Mouse (Mus musculus): Measurements from ENCODE around the gene Fam135a. TPM values are rescaled to one million over a fixed set of nuclear protein-coding genes. Genes with fewer than 3 reads are reported as not detected.
"Not testable (repeated sequence)": the region's sequence is repeated elsewhere in the genome, so short reads cannot be mapped to it uniquely, and the experiment has no call there.

Fam135a gene
- polyA plus RNA-seq, 1 experiment from 2014 or later, result 46.5 TPM

DNA sequence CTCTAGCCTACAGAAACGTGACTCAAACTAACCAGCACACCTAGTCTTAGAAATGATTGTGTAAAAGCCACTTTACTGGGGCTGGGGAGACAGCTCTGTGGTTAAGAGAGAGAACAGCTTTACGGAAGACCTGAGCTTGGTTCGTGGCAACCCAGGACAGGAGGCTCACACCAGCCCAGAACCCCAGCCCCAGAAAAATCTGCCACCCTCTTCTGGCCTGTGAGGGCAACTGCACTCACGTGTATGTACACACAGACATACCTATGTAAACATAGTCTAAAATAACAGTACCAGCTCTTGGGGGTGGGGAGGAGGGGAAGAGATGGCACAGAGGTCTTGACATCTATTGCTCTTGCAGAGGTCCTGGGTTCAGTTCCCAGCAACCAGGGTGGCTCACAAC is 104.7 kb downstream of the Fam135a start:
- no peak for DNase-seq (ENCODE audit: low spot score)
- 89% methylated on average over 4 of the region's 4 CpGs for whole genome bisulfite sequencing

DNA sequence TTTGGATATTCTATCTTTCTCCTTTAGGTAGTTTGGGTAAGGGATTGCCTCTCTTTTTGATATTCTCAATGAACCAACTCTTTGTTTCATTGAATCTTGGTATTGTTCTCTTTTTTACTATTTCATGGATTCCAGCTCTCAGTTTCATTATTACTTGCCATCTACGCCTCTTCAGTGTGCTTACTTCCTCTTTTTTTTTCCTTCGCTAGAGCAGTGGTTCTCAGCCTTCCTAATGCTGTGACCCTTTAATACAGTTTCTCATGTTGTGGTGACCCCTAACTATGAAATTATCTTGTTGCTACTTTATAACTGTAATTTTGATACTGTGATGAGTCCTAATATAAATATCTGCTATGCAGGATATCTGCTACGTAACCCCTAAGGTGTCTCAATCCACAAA is 117.0 kb downstream of the Fam135a start:
- WGBS, result 89% methylated on average over 3 of the region's 3 CpGs
- H3K27me3 ChIP-seq (replicated peaks; ENCODE audit: low read depth, poor library complexity, severe bottlenecking), result no peaks in the 10 kb centered on the region
- no peaks in the 10 kb centered on the region for H3K36me3 ChIP-seq (replicated peaks)
- no peaks in the 10 kb centered on the region for H3K4me1 ChIP-seq
- H3K27ac ChIP-seq (replicated peaks), result no peak overlapping the region
- H3K4me3 ChIP-seq, result no peak overlapping the region
- H3K9me3 ChIP-seq, result no peaks in the 10 kb centered on the region
- DNase-seq (ENCODE audit: low spot score), result no peak

More for the DNA sequence above, 104.7 kb downstream of the Fam135a start:
- peaks cover 40% of the 10 kb centered on the region for H3K36me3 ChIP-seq (replicated peaks)
- no peak overlapping the region for H3K27ac ChIP-seq (replicated peaks)
- H3K9me3 ChIP-seq, result no peaks in the 10 kb centered on the region
- H3K27me3 ChIP-seq (replicated peaks; ENCODE audit: low read depth, poor library complexity, severe bottlenecking), result no peaks in the 10 kb centered on the region
- no peaks in the 10 kb centered on the region for H3K4me1 ChIP-seq
- H3K4me3 ChIP-seq, result no peak overlapping the region

GRCm38 (mm10) chr1:23978281-23978680 is 121.9 kb downstream of the Fam135a start:
- 83% methylated on average over 6 of the region's 6 CpGs for WGBS
- Histone ChIP-seq H3K27ac (replicated peaks) (no peak overlapping the region), H3K4me3 (no peak overlapping the region), H3K27me3 (replicated peaks; ENCODE audit: low read depth, poor library complexity, severe bottlenecking) (no peaks in the 10 kb centered on the region), H3K36me3 (replicated peaks) (no peaks in the 10 kb centered on the region), H3K4me1 (0 out of 2 replicates have a peak, but pooled peaks cover 2% of the 10 kb centered on the region), H3K9me3 (no peaks in the 10 kb centered on the region)
- DNase-seq (ENCODE audit: low spot score), result no peak

DNA sequence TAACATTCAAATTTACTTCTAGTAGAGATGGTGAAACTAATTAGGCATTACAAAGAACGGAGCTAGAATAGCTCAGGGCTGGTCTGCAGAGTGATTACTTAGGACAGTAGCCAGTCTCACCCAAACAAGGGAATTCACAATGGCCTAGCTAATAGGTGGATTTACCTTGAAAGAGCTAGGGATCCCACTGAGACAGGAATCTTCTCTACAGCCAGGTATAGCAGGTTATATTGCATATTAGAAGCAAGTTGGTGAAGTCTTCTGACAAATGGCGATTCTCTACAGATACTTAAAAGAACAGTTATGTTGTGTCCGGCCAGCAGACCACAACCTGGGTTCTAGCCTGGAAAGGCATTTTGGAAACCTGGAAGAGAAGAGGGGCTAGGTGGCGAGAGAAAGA is 129.0 kb downstream of the Fam135a start:
- H3K9me3 ChIP-seq; H3K36me3 ChIP-seq (replicated peaks); H3K4me1 ChIP-seq; DNase-seq (ENCODE audit: low spot score); H3K27ac ChIP-seq (replicated peaks); H3K4me3 ChIP-seq; H3K27me3 ChIP-seq (replicated peaks; ENCODE audit: low read depth, poor library complexity, severe bottlenecking): not testable (repeated sequence)
- 88% methylated on average over 4 of the region's 4 CpGs for WGBS

GRCm38 (mm10) chr1:23968027-23968725 is 132.0 kb downstream of the Fam135a start:
- Histone ChIP-seq H3K4me3 (no peak overlapping the region), H3K9me3 (peaks cover 6% of the 10 kb centered on the region; the same call in 1 of the 2 replicates), H3K27me3 (replicated peaks; ENCODE audit: low read depth, poor library complexity, severe bottlenecking) (no peaks in the 10 kb centered on the region), H3K36me3 (replicated peaks) (no peaks in the 10 kb centered on the region), H3K4me1 (0 out of 2 replicates have a peak, but pooled peaks cover 2% of the 10 kb centered on the region), H3K27ac (replicated peaks) (no peak overlapping the region)
- WGBS, result 84% methylated on average over 9 of the region's 9 CpGs
- DNase-seq (ENCODE audit: low spot score), result no peak

DNA sequence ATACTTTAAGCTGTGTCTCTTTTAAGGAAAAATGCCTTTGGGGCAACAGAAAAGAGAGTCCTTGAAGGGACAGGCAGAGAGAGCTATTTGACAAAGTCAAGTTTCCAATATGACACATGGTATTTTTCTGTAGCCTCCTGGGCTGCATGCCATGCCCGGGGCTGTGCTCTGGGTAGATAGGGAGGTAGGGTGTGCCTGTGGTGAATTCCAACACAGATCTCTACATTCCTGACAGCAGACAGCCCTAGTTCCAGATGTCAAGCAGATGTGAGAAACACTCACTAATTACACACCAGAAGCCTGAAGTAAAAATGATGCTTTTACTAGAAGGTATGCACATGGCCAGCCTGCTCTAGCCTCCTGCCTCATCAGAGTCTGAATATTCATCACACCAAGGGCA is 133.9 kb downstream of the Fam135a start:
- WGBS, result 67% methylated on average over 1 of the region's 1 CpGs
- Histone ChIP-seq H3K9me3 (peaks cover 6% of the 10 kb centered on the region; the same call in 1 of the 2 replicates), H3K4me1 (0 out of 2 replicates have a peak, but pooled peaks cover 2% of the 10 kb centered on the region), H3K36me3 (replicated peaks) (no peaks in the 10 kb centered on the region), H3K4me3 (no peak overlapping the region), H3K27ac (replicated peaks) (no peak overlapping the region), H3K27me3 (replicated peaks; ENCODE audit: low read depth, poor library complexity, severe bottlenecking) (no peaks in the 10 kb centered on the region)
- no peak for DNase-seq (ENCODE audit: low spot score)

Other genes with a start within 250 kb of the Fam135a start
- gene Smap1, start 178.0 kb downstream of the Fam135a start, polyA plus RNA-seq (2016; fragmentation: Nextera tagmentation; extraction: Ambion mirVana), result 39.8 and 41.0 TPM in 2 replicates
- 78.1 and 84.9 TPM in 2 replicates for gene Sdhaf4, start 94.7 kb downstream of the Fam135a start, polyA plus RNA-seq (2016; fragmentation: Nextera tagmentation; extraction: Ambion mirVana)
- 107 and 109 TPM in 2 replicates for gene Col9a1, start 77.3 kb upstream of the Fam135a start, polyA plus RNA-seq (2016; fragmentation: Nextera tagmentation; extraction: Ambion mirVana)